Mouse (Mus musculus) c-Kit-positive CD71-positive TER-119-negative erythroid progenitor cells, embryonic 14.5 days (primary cell): Measurements from ENCODE around the gene Gm3591.
"Not testable (repeated sequence)": the region's sequence is repeated elsewhere in the genome, so short reads cannot be mapped to it uniquely, and the experiment has no call there.

ENCODE experiments used
- DNase-seq: peaks from one replicate; pipeline ENCODE4 v3.0.0-alpha.2; 2013; ENCODE audit warnings: low read depth

Gene Gm3591

DNA sequence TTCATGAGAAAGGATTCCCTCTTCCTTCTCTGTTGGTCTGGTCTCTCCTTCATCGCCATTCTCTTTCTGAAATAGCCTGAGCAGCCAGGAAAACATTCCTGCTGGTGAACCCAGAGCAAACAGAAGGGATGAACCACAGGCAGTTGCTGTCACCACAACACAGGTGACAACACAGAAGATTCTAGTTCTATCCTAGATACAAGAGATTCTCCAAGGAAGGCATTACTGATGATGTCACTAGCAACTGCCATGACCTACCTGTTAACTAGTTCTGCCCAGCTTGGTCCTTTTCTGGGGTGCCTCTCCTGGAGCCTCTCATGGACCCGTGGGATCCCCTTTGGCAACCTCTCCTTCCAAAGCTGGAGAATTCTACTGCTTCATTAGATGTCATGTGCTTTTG lies at the start of gene Gm3591:
TSS of gene Gm3591 (minus strand) at position 101 of the 400 bp plus-strand sequence.
- DNase-seq: not testable (repeated sequence)

GRCm38 (mm10) chr14:6444511-6444910 lies 32.2 kb upstream of the Gm3591 start, which contains the start of gene Gm3594:
TSS of gene Gm3594 (minus strand) at chr14:6444611.
- not testable (repeated sequence) for DNase-seq

DNA sequence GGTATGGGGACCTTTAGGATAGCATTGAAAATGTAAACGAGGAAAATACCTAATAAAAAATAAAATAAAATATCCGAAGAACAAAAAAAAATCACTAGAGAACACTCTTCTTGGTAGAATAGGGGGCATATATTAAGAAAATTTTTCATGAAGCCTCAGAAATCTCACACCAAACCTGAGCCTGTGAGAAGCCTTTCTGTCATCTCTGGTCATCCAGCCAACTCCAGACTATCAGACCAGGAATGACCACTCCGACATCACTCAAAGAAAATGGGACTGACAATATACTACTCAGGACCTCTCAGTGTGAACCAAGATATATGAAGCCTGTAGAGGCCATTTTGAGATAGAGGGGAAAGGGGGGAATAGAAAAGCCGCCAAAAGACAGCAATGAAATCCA lies 28.5 kb upstream of the Gm3591 start:
- DNase-seq: not testable (repeated sequence)

GRCm38 (mm10) chr14:6440206-6440605 lies 27.9 kb upstream of the Gm3591 start:
- DNase-seq: not testable (repeated sequence)

DNA sequence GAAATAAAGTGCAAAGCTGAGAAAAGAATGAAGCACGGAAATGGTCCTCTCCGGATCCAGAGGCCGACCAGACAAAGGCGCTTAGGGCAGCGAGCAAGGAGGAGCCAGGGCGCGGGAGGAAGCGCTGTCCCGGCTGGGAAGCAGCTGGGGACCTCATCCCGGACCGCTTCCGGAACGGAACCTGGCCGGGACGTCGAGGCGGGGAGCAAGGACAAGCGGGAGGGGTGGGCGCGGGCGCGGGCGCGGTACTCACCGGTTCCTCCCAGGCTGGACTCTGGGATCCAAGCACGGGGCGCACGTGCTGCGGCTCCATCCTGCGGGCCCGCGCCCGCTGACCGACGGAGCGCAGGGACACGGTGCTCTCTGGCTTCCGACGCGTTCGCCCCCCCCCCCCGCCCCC lies 14.5 kb upstream of the Gm3591 start:
- DNase-seq: not testable (repeated sequence)

DNA sequence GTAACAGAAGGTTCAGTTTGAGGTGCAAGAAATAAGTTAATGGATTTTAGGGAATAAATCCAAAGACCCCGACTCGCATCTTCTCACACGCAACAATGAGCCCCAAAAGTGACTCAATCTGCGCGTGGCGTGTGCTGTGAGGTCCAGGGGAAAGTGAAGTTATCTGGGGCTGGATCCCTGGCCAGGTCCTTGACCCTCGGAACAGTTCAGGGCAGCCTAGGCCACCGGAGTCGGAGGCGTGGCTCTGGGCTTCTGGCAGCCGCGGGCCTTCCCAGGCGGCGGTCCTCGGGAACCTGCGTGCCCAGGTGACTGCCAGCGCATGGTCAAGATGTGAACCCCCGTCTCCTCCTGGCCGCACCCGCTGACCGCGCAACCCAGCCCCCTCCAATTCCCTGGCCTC lies 14.1 kb upstream of the Gm3591 start:
- not testable (repeated sequence) for DNase-seq

DNA sequence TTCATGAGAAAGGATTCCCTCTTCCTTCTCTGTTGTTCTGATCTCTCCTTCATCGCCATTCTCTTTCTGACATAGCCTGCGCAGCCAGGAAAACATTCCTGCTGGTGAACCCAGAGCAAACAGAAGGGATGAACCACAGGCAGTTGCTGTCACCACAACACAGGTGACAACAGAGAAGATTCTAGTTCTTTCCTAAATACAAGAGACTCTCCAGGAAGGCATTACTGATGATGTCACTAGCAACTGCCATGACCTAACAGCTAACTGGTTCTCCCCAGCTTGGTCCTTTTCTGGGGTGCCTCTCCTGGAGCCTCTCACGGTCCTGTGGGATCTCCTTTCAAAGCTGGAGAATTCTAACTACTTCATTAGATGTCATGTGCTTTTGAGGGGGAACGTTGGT lies 22.1 kb downstream of the Gm3591 start, which contains the start of gene Gm16440:
TSS of gene Gm16440 (minus strand) at position 101 of the 400 bp plus-strand sequence.
- not testable (repeated sequence) for DNase-seq
